8 mouse cellular contexts compared by ENCODE assay signal in genomic region chr12:81630915-81631660, GRCm38 (mm10). TPM values are rescaled to one million over a fixed set of nuclear protein-coding genes. Genes with fewer than 3 reads are reported as not detected.
DNase-seq lines count a peak whose midpoint lies in the region; ATAC-seq lines count a peak whose summit lies in the region.

Gene Ttc9 (plus strand): TSS chr12:81631249.

- no peaks in the 10 kb centered on the region for H3K27me3 ChIP-seq in forebrain, embryonic 14.5 days (replicated peaks; ENCODE audit: control insufficient read depth, insufficient read depth, low read length)
- H3K27me3 ChIP-seq in hindbrain, embryonic 12.5 days, result peaks cover 37% of the 10 kb centered on the region
- H3K27me3 ChIP-seq in stomach, embryonic 14.5 days (ENCODE audit: control insufficient read depth, insufficient read depth, low read length), result peaks cover 26% of the 10 kb centered on the region; the same call in 1 of the 2 replicates

- ATAC-seq in forebrain, embryonic 14.5 days, result peak; percentile 86
- ATAC-seq in hindbrain, embryonic 12.5 days (ENCODE audit: low FRiP score), result peak; percentile 87
- peak; percentile 68 for ATAC-seq in stomach, embryonic 14.5 days (ENCODE audit: insufficient number of reproducible peaks, insufficient read depth, low FRiP score, low read depth)

- peak within 1 kb of the TSS; percentile 81 for H3K4me2 ChIP-seq in forebrain, embryonic 14.5 days (ENCODE audit: low read length)
- peak within 1 kb of the TSS; percentile 68 for H3K4me2 ChIP-seq in hindbrain, embryonic 12.5 days (replicated peaks)
- H3K4me2 ChIP-seq in stomach, embryonic 14.5 days (replicated peaks; ENCODE audit: low read depth, low read length), result peak within 1 kb of the TSS; percentile 97

- peak within 1 kb of the TSS; percentile 92 for H3K9ac ChIP-seq in forebrain, embryonic 14.5 days (ENCODE audit: low read length)
- H3K9ac ChIP-seq in hindbrain, embryonic 12.5 days, result peak within 1 kb of the TSS; percentile 78
- peak within 1 kb of the TSS; percentile 46 for H3K9ac ChIP-seq in stomach, embryonic 14.5 days (replicated peaks; ENCODE audit: low read depth, low read length)

- peak within 1 kb of the TSS; percentile 91 for H3K27ac ChIP-seq in forebrain, embryonic 14.5 days (ENCODE audit: low read depth, low read length)
- H3K27ac ChIP-seq in hindbrain, embryonic 12.5 days, result peak within 1 kb of the TSS; percentile 89
- no peak within 1 kb of the TSS; the same call in 1 of the 2 replicates for H3K27ac ChIP-seq in stomach, embryonic 14.5 days (ENCODE audit: low read length)

- no peaks in the 10 kb centered on the region for H3K9me3 ChIP-seq in forebrain, embryonic 14.5 days (replicated peaks; ENCODE audit: control insufficient read depth, low read length)
- H3K9me3 ChIP-seq in hindbrain, embryonic 12.5 days (replicated peaks), result no peaks in the 10 kb centered on the region
- H3K9me3 ChIP-seq in stomach, embryonic 14.5 days (ENCODE audit: control insufficient read depth, low read depth, low read length), result no peaks in the 10 kb centered on the region

- intact Hi-C loops in left cerebral cortex, postnatal 10 days (cut with DNase I), result loop anchor here (5.0 kb wide), 2 partner anchors 51 to 151 kb away; partner anchors contain the start of gene Map3k9

- peaks cover 10% of the 10 kb centered on the region for H3K4me1 ChIP-seq in forebrain, embryonic 14.5 days (ENCODE audit: control insufficient read depth, insufficient read depth, low read length)
- peaks cover 16% of the 10 kb centered on the region for H3K4me1 ChIP-seq in hindbrain, embryonic 12.5 days
- H3K4me1 ChIP-seq in stomach, embryonic 14.5 days (ENCODE audit: control insufficient read depth, insufficient read depth, low read length), result no peaks in the 10 kb centered on the region

- peak within 1 kb of the TSS; percentile 73 for H3K4me3 ChIP-seq in forebrain, embryonic 14.5 days (ENCODE audit: low read depth, low read length)
- peak within 1 kb of the TSS; percentile 66 for H3K4me3 ChIP-seq in hindbrain, embryonic 12.5 days
- H3K4me3 ChIP-seq in stomach, embryonic 14.5 days (ENCODE audit: low read depth, low read length), result peak within 1 kb of the TSS; percentile 55

- DNase-seq in ZHBTc4 (ENCODE audit: low read depth, low spot score), result peak; percentile 88
- peak; percentile 67 for DNase-seq in cerebellum, adult 11 months
- DNase-seq in forebrain, embryonic 14.5 days (ENCODE audit: low spot score), result peak; percentile 72
- DNase-seq in left cerebral cortex, postnatal 10 days (ENCODE audit: extremely low spot score in 1 of 2, low spot score in 2 of 2), result peak; percentile 32 to 78
- DNase-seq in lung, postnatal 4 days, result peak; percentile 56 to 57
- DNase-seq in MN1 (ENCODE audit: low spot score), result no peak

- under 1% methylated on average over 78 of the region's 82 CpGs for WGBS in forebrain, embryonic 14.5 days
- under 1% methylated on average over 80 of the region's 82 CpGs for WGBS in hindbrain, embryonic 12.5 days
- WGBS in stomach, embryonic 14.5 days, result under 1% methylated on average over 80 of the region's 82 CpGs

- no peaks in the 10 kb centered on the region for H3K36me3 ChIP-seq in forebrain, embryonic 14.5 days (ENCODE audit: control insufficient read depth, insufficient read depth, low read length)
- H3K36me3 ChIP-seq in hindbrain, embryonic 12.5 days, result no peaks in the 10 kb centered on the region
- no peaks in the 10 kb centered on the region for H3K36me3 ChIP-seq in stomach, embryonic 14.5 days (ENCODE audit: control insufficient read depth, insufficient read depth, low read length)

RNA-seq across cellular contexts. Expression of gene Ttc9, which starts in this region (rescaled TPM):
- polyA plus RNA-seq in forebrain, embryonic 14.5 days (2014; fragmentation: Nextera tagmentation; extraction: Ambion mirVana), result 10.4 and 12.6 TPM in 2 replicates
- 5.5 and 6.3 TPM in 2 replicates for polyA plus RNA-seq in hindbrain, embryonic 12.5 days (2016; fragmentation: Nextera tagmentation; extraction: Ambion mirVana)
- total RNA-seq in left cerebral cortex, postnatal 10 days (2021), result 10 to 100 TPM; 76.7 to 78.7 TPM
- 3.9 and 4.6 TPM in 2 replicates for polyA plus RNA-seq in stomach, embryonic 14.5 days (2014; fragmentation: Nextera tagmentation; extraction: Ambion mirVana)
